Mouse (Mus musculus) midbrain, postnatal 0 days (tissue): ENCODE measurements around the gene Cox7a2l. TPM values are rescaled to one million over a fixed set of nuclear protein-coding genes. Genes with fewer than 3 reads are reported as not detected.

Experiments used
- ATAC-seq: fragments of 200-750 bp; cut with Nextera tagmentation; 2 replicates; pipeline ENCODE4 v1.8.0; 2017; ENCODE audit warnings: moderate number of reproducible peaks, mild to moderate bottlenecking, moderate TSS enrichment, moderate library complexity; ENCODE audit not compliant: low FRiP score
- DNase-seq: peaks from one replicate; pipeline ENCODE4 v3.0.0-alpha.2; 2015; ENCODE audit warnings: low spot score
- H3K27ac ChIP-seq: fragments of 300-500 bp; sonication (generic); 2 replicates; pipeline ENCODE4 v1.5.1; 2014; ENCODE audit warnings: low read depth, mild to moderate bottlenecking, low read length, mixed read lengths
- H3K27me3 ChIP-seq: fragments of 300-500 bp; sonication (generic); 2 replicates; pipeline ENCODE4 v1.6.1; 2014; ENCODE audit warnings: low read length, control low read depth, mixed read lengths; ENCODE audit not compliant: insufficient read depth
- H3K36me3 ChIP-seq: fragments of 300-500 bp; sonication (generic); 2 replicates; pipeline ENCODE4 v1.6.1; 2014; ENCODE audit warnings: low read length, control low read depth, mixed read lengths; ENCODE audit not compliant: insufficient read depth
- H3K4me1 ChIP-seq: fragments of 300-500 bp; sonication (generic); 2 replicates; pipeline ENCODE4 v1.6.1; 2014; ENCODE audit warnings: mild to moderate bottlenecking, control low read depth, antibody characterized with exemption, low read length, mixed read lengths; ENCODE audit not compliant: insufficient read depth
- H3K4me2 ChIP-seq: fragments of 300-500 bp; sonication (generic); 2 replicates; pipeline ENCODE4 v1.6.1; 2014; ENCODE audit warnings: low read depth, mild to moderate bottlenecking, low read length, mixed read lengths; ENCODE audit not compliant: poor library complexity, severe bottlenecking
- H3K4me3 ChIP-seq: fragments of 300-500 bp; sonication (generic); 2 replicates; pipeline ENCODE4 v1.5.1; 2014; ENCODE audit warnings: low read depth, mild to moderate bottlenecking, low read length, moderate library complexity
- H3K9ac ChIP-seq: fragments of 300-500 bp; sonication (generic); replicated peaks from 2 replicates; pipeline ENCODE4 v1.6.1; 2014; ENCODE audit warnings: mild to moderate bottlenecking, low read length, moderate library complexity, mixed read lengths; ENCODE audit not compliant: poor library complexity, severe bottlenecking
- H3K9me3 ChIP-seq: fragments of 300-500 bp; sonication (generic); 2 replicates; pipeline ENCODE4 v1.6.1; 2016; ENCODE audit warnings: low read length, control low read depth
- CTCF ChIP-seq: IDR thresholded peaks from 2 replicates; pipeline ENCODE4 v1.5.1; 2016; ENCODE audit warnings: antibody characterized with exemption, mild to moderate bottlenecking
- WGBS: fragments of 180-500 bp; shearing (Covaris S2); extraction: QIAGEN DNeasy Blood & Tissue Kit; methylation state at CpG from one replicate; pipeline ENCODE4 v1.1.7; 2014; 5-methylcytosine and 5-hydroxymethylcytosine counted together
- polyA plus RNA-seq: library from polyadenylated mRNA; unstranded; fragments of >200 nt; fragmentation: Nextera tagmentation; extraction: Ambion mirVana; gene quantifications from 2 replicates; pipeline ENCODE4 v1.2.1, GENCODE M21; 2015
- total RNA-seq: library from RNA; depleted of rRNA; stranded (reverse); fragments of >200 nt; gene quantifications from 2 replicates; pipeline ENCODE4 v1.2.3, GENCODE M21; 2014

Gene Cox7a2l
- total and polyA plus RNA-seq, 2 experiments from 2014 or later = 228 to 498 TPM

DNA sequence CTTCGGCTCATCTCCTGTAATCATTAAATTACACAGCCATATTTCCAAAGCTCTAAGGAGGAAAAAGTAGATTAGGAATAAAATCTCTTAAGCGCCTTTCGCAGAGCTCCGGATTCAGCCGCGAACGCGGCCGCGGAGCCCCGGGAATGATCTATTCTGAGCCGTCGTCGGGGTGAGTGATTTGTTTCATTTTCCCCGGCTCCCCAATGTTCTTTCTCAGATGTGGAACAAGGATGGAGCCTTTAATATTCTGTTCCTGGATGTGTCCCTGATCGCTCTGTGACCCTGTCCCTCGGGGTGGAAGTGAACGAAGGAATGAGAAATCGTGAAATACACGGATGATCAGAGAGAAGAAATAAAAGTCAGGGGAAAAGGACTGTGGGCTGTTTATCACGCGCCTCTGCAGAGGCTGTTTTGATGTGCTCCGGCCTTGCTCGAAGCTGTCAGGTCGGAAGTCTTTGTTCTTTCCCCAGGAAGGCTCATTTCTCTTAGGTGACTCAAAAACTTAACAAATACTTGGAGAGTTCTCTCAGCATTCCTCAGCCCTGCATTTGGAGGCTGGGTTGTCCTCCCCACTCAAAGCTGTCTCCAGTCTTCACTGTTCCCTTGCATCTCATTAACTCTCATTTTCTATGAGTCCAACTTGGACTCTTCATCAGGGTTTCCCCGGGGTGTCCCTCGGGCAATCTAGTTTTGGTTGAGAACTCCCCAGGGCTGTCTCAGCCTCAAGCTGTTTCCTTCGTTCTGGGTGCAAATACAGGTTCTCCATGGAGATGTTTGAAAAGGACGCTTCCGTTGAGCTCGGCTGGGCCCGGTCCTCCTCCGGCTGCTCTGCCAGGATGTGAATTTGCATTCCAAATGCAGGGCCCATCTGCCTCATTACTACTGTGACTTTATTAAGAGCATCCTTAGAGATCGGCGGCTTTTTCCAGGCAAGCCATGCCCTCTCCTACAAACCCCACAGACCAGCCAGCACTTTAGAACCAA is 28.9 kb upstream of the Cox7a2l start:
- no peak for TF ChIP-seq CTCF
- H3K4me1 ChIP-seq = peaks cover 6% of the 10 kb centered on the region; the same call in 1 of the 2 replicates
- WGBS = 5% methylated on average over 35 of the region's 35 CpGs
- no peaks in the 10 kb centered on the region for H3K27me3 ChIP-seq
- no peak overlapping the region for H3K9ac ChIP-seq
- ATAC-seq = peak; percentile 57; the same call in 1 of the 2 replicates
- peak overlapping the region; percentile 26; the same call in 1 of the 2 replicates for H3K27ac ChIP-seq
- H3K9me3 ChIP-seq = no peaks in the 10 kb centered on the region
- H3K4me2 ChIP-seq = peak overlapping the region; percentile 23
- peak; percentile 56 for DNase-seq
- no peaks in the 10 kb centered on the region for H3K36me3 ChIP-seq
- peak overlapping the region; percentile 18; the same call in 1 of the 2 replicates for H3K4me3 ChIP-seq

DNA sequence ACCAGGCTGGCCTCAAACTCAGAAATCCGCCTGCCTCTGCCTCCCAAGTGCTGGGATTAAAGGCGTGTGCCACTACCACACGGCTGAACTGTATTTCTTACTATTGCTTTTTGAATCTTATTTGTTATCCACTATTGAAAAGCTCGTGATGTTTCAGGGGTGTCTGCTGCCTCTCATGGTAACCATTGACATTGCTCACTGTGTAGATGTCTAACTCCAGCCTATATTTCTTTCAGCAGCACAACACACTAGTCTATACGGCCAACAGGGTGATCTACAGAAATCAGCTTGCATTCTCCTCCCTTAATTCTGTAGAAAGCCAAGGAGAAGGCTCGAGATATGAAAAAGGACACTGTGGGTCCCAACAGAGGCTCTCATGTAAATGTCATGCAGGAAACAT is 28.1 kb upstream of the Cox7a2l start:
- 59% methylated on average over 6 of the region's 6 CpGs for WGBS
- H3K9ac ChIP-seq = no peak overlapping the region
- H3K4me1 ChIP-seq = peaks cover 6% of the 10 kb centered on the region; the same call in 1 of the 2 replicates
- H3K4me3 ChIP-seq = no peak overlapping the region
- H3K27me3 ChIP-seq = no peaks in the 10 kb centered on the region
- H3K36me3 ChIP-seq = no peaks in the 10 kb centered on the region
- H3K4me2 ChIP-seq = peak overlapping the region; percentile 23; the same call in 1 of the 2 replicates
- H3K9me3 ChIP-seq = no peaks in the 10 kb centered on the region
- H3K27ac ChIP-seq = no peak overlapping the region
- DNase-seq (no peak), ATAC-seq (no peak)
- TF ChIP-seq CTCF = peak; percentile 45

DNA sequence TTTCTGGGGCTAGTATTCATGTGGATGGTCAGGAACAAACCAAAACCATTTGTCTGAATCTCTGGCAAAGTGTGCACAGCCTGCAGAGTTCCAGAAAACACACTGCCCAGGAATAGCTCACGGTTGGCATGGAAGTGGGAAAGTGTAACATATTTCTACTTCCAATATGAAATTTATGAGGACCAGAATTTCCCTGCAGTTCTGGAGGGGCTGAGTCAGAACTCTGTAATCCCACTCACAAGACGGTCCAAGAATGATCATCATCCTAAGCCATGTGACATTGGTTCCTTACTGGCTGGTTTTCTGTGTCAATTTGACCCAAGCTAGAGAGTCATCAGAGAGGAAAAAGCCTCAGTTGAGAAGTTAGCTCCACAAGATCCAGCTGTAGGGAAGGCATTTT is 25.3 kb upstream of the Cox7a2l start:
- Histone ChIP-seq H3K27me3 (no peaks in the 10 kb centered on the region), H3K27ac (no peak overlapping the region), H3K4me2 (no peak overlapping the region), H3K9me3 (no peaks in the 10 kb centered on the region), H3K4me1 (peaks cover 6% of the 10 kb centered on the region; the same call in 1 of the 2 replicates), H3K9ac (no peak overlapping the region), H3K4me3 (no peak overlapping the region), H3K36me3 (no peaks in the 10 kb centered on the region)
- ATAC-seq (no peak), DNase-seq (no peak)
- no peak for TF ChIP-seq CTCF
- 94% methylated on average over 2 of the region's 2 CpGs for WGBS

DNA sequence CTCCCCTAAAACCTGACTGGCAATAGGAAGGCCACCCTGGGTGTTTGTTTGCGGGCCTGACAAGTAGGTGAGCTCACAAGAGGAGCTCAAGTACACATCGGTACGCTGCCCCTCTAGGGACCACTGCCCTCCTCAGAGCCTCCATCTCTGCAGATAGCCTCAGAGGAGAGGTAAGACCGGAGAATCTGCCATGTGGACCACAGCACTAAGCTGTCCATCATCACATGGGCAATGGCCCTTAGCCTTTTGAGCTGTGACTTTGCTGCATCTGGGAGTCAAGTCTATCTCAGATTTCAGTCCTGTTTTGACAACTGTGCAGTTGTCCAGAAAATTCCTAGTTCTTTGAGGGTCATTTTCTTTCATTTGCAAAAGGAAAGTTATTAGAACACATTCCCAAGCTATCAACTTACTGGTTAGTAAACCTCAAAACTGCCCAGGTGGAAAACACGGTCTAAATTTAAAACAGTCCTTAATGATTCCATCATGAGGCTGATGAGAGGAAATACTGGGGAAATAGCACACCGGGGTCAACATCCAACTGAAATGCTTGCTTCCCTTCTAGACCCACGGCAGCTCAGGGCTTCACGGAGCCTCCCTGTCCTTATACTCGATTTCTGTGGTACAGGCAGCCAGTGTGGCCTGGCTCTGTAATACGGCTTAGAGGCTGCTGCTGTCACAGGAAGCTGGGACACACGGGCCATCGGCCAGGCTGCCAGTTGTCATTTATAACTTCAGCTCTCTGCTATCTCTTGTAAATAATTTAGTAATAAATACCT is 22.3 kb upstream of the Cox7a2l start:
- no peak overlapping the region for H3K4me2 ChIP-seq
- no peak for TF ChIP-seq CTCF
- no peak overlapping the region for H3K4me3 ChIP-seq
- H3K27ac ChIP-seq = no peak overlapping the region
- H3K27me3 ChIP-seq = no peaks in the 10 kb centered on the region
- ATAC-seq = no peak
- no peaks in the 10 kb centered on the region for H3K9me3 ChIP-seq
- no peaks in the 10 kb centered on the region for H3K4me1 ChIP-seq
- no peak overlapping the region for H3K9ac ChIP-seq
- WGBS = 78% methylated on average over 12 of the region's 12 CpGs
- no peaks in the 10 kb centered on the region for H3K36me3 ChIP-seq
- no peak for DNase-seq

DNA sequence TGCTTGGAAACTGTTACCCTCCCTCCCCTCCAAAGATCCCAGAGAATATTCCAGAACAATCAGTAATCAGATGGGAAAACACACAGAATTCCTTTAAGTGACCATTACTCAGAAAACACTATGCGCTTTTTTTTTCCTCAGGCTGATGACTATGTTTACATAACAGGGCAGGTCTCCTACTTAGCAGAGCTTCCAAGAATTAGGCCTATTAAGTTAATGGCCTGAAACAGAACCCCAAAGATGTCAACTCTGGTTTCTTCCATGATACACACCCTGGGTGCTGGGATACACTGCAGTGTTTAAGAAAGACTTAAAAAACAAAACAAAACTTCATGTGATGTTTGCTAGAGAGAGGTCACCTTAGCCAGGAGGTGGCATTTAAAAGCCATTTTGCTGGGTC is 21.6 kb upstream of the Cox7a2l start:
- Histone ChIP-seq H3K27me3 (no peaks in the 10 kb centered on the region), H3K9ac (no peak overlapping the region), H3K9me3 (no peaks in the 10 kb centered on the region), H3K4me3 (no peak overlapping the region), H3K4me2 (no peak overlapping the region), H3K27ac (no peak overlapping the region), H3K4me1 (no peaks in the 10 kb centered on the region), H3K36me3 (no peaks in the 10 kb centered on the region)
- 94% methylated on average over 1 of the region's 1 CpGs for WGBS
- TF ChIP-seq CTCF = no peak
- no peak for ATAC-seq
- no peak for DNase-seq
